Mouse (Mus musculus) hindbrain, embryonic 12.5 days (tissue): ENCODE measurements around the gene Slit1. TPM values are rescaled to one million over a fixed set of nuclear protein-coding genes. Genes with fewer than 3 reads are reported as not detected.

Source experiments
- ATAC-seq: fragments of 200-750 bp; cut with Nextera tagmentation; 2 replicates; pipeline ENCODE4 v1.8.0; 2017; ENCODE audit warnings: moderate TSS enrichment; ENCODE audit not compliant: low FRiP score
- H3K27ac ChIP-seq: fragments of 300-500 bp; sonication (generic); 2 replicates; pipeline ENCODE4 v1.5.1; 2016; ENCODE audit warnings: mild to moderate bottlenecking
- H3K27me3 ChIP-seq: fragments of 300-500 bp; sonication (generic); 2 replicates; pipeline ENCODE4 v1.6.1; 2016; ENCODE audit warnings: mild to moderate bottlenecking
- H3K36me3 ChIP-seq: fragments of 300-500 bp; sonication (generic); 2 replicates; pipeline ENCODE4 v1.6.1; 2016; ENCODE audit warnings: mild to moderate bottlenecking
- H3K4me1 ChIP-seq: fragments of 300-500 bp; sonication (generic); 2 replicates; pipeline ENCODE4 v1.6.1; 2016
- H3K4me2 ChIP-seq: fragments of 300-500 bp; sonication (generic); replicated peaks from 2 replicates; pipeline ENCODE4 v1.6.1; 2016; ENCODE audit warnings: mild to moderate bottlenecking
- H3K4me3 ChIP-seq: fragments of 300-500 bp; sonication (generic); 2 replicates; pipeline ENCODE4 v1.5.1; 2016; ENCODE audit warnings: mild to moderate bottlenecking
- H3K9ac ChIP-seq: fragments of 300-500 bp; sonication (generic); 2 replicates; pipeline ENCODE4 v1.6.1; 2016; ENCODE audit warnings: mild to moderate bottlenecking, moderate library complexity
- H3K9me3 ChIP-seq: fragments of 300-500 bp; sonication (generic); replicated peaks from 2 replicates; pipeline ENCODE4 v1.6.1; 2016; ENCODE audit warnings: mild to moderate bottlenecking
- WGBS: fragments of 180-500 bp; shearing (Covaris S2); methylation state at CpG from one replicate; pipeline ENCODE4 v1.1.7; 2016; 5-methylcytosine and 5-hydroxymethylcytosine counted together
- polyA plus RNA-seq: library from polyadenylated mRNA; unstranded; fragments of >200 nt; fragmentation: Nextera tagmentation; extraction: Ambion mirVana; gene quantifications from 2 replicates; pipeline ENCODE4 v1.2.1, GENCODE M21; 2016

Slit1 gene
- polyA plus RNA-seq, 1 experiment from 2014 or later, result 31.9 TPM

DNA sequence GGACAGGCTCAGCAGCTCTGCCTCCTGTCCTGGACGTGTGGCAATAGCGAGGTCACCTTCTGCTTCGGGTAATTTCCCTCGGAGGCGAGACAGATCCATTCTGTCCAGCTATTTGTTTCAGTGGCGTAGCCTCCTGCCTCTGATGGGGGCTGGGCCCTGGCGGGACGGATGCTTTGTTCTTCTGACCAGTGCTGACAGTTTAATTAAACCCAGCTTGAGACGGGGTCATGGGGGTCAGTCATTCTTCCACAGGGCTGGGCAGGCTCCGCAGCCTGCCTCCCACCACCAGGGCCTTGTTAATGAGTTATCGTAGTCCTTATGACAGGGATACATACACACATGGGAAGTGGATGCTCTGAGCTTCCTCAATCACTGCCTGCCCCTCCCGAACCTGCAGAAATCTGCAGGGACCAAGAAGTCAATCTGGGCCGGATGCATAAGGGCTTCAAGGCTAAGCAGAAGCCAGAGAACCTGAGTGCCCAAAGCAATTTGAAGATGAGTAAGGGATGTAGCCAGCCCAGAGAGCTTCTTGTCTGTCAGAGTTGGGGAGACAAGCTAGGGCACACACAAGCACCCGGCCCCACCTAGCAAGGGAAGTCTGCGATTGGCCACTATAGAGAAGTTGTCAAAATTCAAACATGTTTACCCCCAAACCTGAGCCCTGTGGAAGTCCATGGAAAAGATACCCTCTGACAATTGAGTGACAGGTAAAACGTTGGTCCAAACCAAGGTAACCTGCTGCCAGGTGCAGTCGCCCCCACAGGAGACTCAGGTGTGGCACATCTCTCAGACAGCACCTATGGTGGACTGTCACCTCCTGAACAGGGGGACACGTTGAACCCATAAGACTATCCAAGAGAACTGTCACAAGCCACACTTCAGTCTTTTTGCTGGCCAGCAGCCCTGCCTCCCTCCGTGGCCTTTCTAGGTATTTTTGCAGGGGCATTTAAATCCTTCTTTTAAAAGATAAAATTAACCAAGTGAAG is 26.9 kb downstream of the Slit1 start:
- no peaks in the 10 kb centered on the region for H3K36me3 ChIP-seq
- WGBS, result 17% methylated on average over 19 of the region's 19 CpGs
- peak overlapping the region; percentile 11; the same call in 1 of the 2 replicates for H3K4me2 ChIP-seq
- peaks cover 34% of the 10 kb centered on the region for H3K27me3 ChIP-seq
- peak overlapping the region; percentile 72 for H3K27ac ChIP-seq
- ATAC-seq, result peak; percentile 77
- no peak overlapping the region for H3K4me3 ChIP-seq
- no peak overlapping the region for H3K9ac ChIP-seq
- no peaks in the 10 kb centered on the region for H3K9me3 ChIP-seq
- peaks cover 42% of the 10 kb centered on the region for H3K4me1 ChIP-seq

DNA sequence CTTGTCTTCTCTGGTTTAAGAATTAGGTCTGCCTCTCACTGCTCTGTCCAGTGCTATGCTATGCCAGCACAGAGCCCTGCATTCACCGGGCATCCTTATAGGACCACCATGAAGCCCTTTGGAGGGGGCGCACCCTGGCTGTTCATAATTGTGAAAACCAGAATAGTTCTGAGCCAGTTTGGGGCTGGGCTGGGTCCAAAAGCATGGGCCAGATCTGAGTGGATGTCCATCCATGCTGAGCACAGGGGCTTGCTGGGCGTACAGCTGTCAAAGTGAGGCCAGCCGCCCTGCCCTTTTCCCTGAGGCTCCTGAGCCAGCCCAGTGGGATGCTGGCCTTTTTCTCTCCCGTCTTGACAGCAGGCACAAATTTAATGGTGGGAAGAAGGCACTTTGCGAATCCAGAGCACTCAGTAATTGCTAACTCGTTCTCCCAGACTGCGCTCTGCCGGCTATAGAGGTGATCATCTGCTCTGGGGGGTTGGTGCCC is 29.0 kb downstream of the Slit1 start:
- no peaks in the 10 kb centered on the region for H3K36me3 ChIP-seq
- no peak overlapping the region for H3K27ac ChIP-seq
- no peak for ATAC-seq
- H3K9me3 ChIP-seq, result no peaks in the 10 kb centered on the region
- WGBS, result 34% methylated on average over 9 of the region's 9 CpGs
- H3K27me3 ChIP-seq, result peaks cover 45% of the 10 kb centered on the region
- no peak overlapping the region for H3K4me3 ChIP-seq
- peaks cover 46% of the 10 kb centered on the region for H3K4me1 ChIP-seq
- H3K4me2 ChIP-seq, result no peak overlapping the region
- no peak overlapping the region for H3K9ac ChIP-seq

GRCm38 (mm10) chr19:41712829-41713228 is 30.6 kb downstream of the Slit1 start:
- H3K27ac ChIP-seq, result no peak overlapping the region

DNA sequence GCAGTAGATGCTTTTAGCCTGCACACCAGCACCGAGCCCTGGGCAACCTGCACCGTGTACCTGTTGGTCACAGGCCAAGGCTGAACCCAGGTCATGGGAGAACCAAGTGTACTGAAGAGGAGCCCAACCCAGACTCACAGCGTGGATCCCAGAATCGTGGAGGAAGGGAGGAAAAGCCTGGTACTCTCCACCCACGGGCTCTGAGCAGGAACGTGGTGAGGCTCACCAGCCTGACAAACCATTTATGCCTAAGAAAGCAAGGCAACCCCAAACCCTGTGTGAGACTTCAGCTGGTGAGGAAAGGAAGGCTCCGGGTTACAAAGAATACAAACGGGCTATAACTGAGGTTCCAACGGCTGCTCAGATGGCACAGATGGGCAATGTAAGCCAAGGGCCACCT is 31.8 kb downstream of the Slit1 start:
- Histone ChIP-seq H3K27ac (no peak overlapping the region), H3K27me3 (peaks cover 31% of the 10 kb centered on the region), H3K9me3 (no peaks in the 10 kb centered on the region), H3K4me2 (no peak overlapping the region), H3K4me1 (peaks cover 37% of the 10 kb centered on the region), H3K4me3 (no peak overlapping the region), H3K9ac (no peak overlapping the region), H3K36me3 (no peaks in the 10 kb centered on the region)
- ATAC-seq, result no peak
- WGBS, result 87% methylated on average over 9 of the region's 9 CpGs

More at GRCm38 (mm10) chr19:41712829-41713228, 30.6 kb downstream of the Slit1 start:
- WGBS, result 89% methylated on average over 8 of the region's 8 CpGs
- H3K9me3 ChIP-seq, result no peaks in the 10 kb centered on the region
- no peaks in the 10 kb centered on the region for H3K36me3 ChIP-seq
- H3K9ac ChIP-seq, result no peak overlapping the region
- peaks cover 37% of the 10 kb centered on the region for H3K4me1 ChIP-seq
- H3K27me3 ChIP-seq, result peaks cover 33% of the 10 kb centered on the region
- no peak for ATAC-seq
- H3K4me3 ChIP-seq, result no peak overlapping the region
- no peak overlapping the region for H3K4me2 ChIP-seq

DNA sequence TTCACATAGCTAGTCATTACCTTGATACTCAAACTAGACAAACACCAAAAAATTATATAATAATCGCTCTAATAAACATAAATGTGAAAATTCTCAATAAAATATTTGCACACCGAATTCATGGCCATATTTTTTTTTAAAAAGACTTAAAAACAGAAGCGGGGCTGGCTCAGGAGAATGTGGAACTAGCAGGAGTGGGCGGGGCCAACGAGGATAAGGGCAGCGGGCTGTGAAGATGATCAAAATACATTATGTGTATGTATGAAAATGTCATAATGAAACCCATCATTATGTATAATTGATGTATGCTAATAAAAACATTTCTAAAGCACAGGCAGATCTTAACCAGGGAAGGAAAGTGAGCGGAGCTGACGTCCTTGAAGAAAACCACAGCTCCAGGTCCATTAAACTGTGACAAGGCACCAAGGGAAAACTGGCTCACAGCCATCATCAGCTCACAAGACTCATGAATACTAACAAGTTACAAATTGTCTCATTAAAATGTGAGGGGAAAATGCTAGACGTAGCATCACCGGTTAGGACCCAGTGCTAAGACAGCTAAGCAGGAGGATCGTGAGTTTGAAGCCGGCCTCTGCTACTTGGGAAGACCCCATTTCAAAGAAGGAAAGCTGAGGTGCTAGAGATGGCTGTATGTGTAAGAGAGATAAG is 33.8 kb downstream of the Slit1 start:
- no peak overlapping the region for H3K27ac ChIP-seq
- WGBS, result 73% methylated on average over 12 of the region's 12 CpGs

DNA sequence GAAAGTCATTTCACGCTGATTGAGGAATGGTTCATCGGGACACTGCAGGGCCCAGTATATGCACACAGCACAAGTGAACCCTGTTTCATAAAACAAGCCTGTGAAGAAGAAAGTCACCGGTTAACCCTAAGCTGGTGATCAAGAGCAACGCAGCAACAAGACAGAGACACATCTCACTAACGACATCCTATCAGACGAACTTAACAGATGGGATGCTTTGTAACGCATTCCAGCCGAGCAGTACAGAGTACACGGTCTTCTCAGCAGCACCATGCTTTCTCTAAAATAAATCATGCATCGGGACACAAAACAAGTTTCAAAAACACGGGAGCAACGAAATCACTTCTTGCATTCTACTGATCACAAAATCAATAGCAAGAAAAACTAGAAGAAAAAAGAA is 35.6 kb downstream of the Slit1 start:
- Histone ChIP-seq H3K9ac (no peak overlapping the region), H3K27ac (no peak overlapping the region; the same call in 1 of the 2 replicates), H3K4me2 (no peak overlapping the region), H3K4me1 (peaks cover 38% of the 10 kb centered on the region), H3K27me3 (peaks cover 31% of the 10 kb centered on the region), H3K4me3 (no peak overlapping the region), H3K36me3 (no peaks in the 10 kb centered on the region), H3K9me3 (no peaks in the 10 kb centered on the region)
- no peak for ATAC-seq
- WGBS, result 39% methylated on average over 12 of the region's 12 CpGs

More for the DNA sequence above, 33.8 kb downstream of the Slit1 start:
- Histone ChIP-seq H3K36me3 (no peaks in the 10 kb centered on the region), H3K27me3 (peaks cover 29% of the 10 kb centered on the region), H3K9me3 (no peaks in the 10 kb centered on the region), H3K4me2 (no peak overlapping the region), H3K4me1 (peaks cover 41% of the 10 kb centered on the region), H3K4me3 (no peak overlapping the region), H3K9ac (no peak overlapping the region)
- ATAC-seq, result no peak

DNA sequence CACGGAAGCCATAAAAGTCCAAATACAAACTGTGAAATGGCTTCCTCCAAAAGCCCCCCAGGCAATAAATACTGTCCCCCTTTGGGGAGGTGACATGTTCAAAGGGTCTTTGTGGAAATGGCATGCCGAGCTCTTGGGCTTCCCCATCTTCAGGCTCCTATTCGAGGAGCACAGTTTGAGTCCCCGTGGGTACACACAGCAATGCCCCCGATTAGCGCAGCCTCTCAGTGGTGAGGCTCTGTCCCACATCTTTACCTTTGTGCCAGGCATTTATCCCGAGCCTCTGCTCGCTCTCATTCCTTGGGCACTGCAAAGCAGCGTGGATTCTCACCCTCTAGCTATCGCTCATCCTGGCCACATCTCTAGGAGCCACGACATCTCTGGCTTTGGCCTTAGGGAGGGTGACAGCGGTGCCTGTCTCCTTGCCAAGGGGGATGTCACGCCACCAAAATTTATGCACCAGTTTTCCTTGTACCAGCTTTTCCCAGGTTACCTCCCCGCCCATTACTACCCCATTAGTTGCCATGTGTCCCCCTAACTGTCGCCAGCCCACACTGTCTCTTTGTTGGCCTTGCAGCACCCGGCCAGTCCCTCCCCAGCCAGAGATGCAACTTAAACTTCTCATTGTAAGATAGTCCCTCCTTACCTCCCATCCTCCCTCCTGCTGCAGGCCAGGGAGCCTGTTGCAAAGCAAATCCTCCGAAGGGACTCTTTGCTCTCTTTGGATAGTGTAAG is 37.2 kb downstream of the Slit1 start:
- Histone ChIP-seq H3K36me3 (no peaks in the 10 kb centered on the region), H3K4me2 (no peak overlapping the region), H3K9ac (no peak overlapping the region), H3K4me3 (no peak overlapping the region), H3K9me3 (no peaks in the 10 kb centered on the region), H3K27ac (peak overlapping the region; percentile 76), H3K27me3 (peaks cover 31% of the 10 kb centered on the region), H3K4me1 (peaks cover 38% of the 10 kb centered on the region)
- WGBS, result 51% methylated on average over 17 of the region's 17 CpGs
- ATAC-seq, result 0 out of 2 replicates have a peak, but pooled peaks have one; percentile 14

DNA sequence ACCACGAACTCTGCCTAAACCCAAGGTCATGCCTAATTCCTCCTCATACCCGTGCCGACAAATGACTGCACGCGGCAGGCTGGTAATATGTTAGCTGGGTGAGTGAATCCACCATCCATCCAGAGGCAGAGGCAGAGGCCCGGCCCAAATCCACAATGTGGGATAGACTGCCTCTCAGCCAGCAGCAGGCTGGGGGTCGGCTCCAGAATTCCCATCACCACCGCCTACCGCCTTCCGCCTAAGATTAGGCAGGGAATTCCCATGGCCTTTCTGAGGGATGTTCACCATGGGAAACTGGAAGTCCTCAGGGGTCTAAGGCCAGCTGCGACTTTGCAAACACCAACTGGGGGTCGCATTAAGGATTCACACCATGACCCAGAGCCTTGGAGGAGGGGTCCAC is 38.0 kb downstream of the Slit1 start:
- Histone ChIP-seq H3K36me3 (no peaks in the 10 kb centered on the region), H3K9me3 (no peaks in the 10 kb centered on the region), H3K9ac (peak overlapping the region; percentile 18; the same call in 1 of the 2 replicates), H3K4me1 (peaks cover 42% of the 10 kb centered on the region), H3K27me3 (peaks cover 31% of the 10 kb centered on the region), H3K4me3 (no peak overlapping the region), H3K27ac (peak overlapping the region; percentile 76), H3K4me2 (peak overlapping the region; percentile 15; the same call in 1 of the 2 replicates)
- WGBS, result 23% methylated on average over 12 of the region's 12 CpGs
- ATAC-seq, result peak; percentile 23; the same call in 1 of the 2 replicates

DNA sequence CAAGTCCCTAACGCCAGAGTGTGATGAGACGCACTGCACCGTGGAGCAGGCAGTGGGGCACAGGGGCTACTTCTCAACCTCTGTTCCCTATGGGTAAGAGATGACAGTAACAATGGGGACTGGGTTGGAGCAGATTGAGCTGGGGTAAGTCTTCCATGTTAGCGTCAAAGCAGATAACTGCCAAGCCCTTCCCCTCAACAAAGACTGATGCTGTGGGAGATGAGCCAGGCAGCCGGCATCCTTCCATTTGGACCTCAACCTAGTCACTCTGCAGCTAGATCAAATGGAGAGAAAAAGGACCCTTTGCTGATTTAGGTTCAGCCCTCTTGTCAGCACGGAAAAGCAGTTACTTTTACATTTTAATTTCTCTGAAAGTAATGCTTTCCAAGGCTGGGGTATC is 40.8 kb downstream of the Slit1 start:
- Histone ChIP-seq H3K4me2 (no peak overlapping the region), H3K4me3 (no peak overlapping the region), H3K4me1 (peaks cover 62% of the 10 kb centered on the region), H3K27me3 (peaks cover 34% of the 10 kb centered on the region), H3K36me3 (no peaks in the 10 kb centered on the region), H3K9me3 (no peaks in the 10 kb centered on the region), H3K27ac (no peak overlapping the region), H3K9ac (no peak overlapping the region)
- no peak for ATAC-seq
- WGBS, result 67% methylated on average over 6 of the region's 6 CpGs

DNA sequence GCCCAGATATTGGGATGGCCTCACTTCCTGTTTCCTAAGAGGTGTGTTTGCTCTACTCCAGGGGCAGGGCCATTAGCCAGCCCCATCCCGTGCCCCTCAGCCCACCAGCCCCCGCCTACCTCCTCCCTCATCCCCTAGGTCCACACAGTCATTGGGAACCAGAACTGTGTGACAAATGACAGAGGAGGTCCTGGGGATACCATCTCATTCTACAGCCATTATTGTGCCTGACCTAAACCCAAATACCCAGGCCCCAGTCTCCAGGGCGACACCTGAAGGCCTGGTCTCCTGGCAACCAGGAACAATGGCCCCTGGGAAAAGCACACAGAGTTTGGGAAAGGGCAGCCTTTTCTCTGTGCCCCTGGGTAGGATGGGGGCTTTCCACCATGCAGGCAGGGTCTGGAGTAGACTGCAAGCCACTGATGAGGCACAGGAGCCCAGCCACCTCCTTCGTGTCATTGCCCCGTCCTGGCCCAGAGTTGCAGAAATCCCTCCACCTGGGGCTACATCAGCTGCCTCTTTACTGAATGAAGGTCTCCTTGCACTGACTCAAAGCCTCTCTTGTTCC is 44.5 kb downstream of the Slit1 start:
- peaks cover 63% of the 10 kb centered on the region for H3K4me1 ChIP-seq
- H3K27ac ChIP-seq, result peak overlapping the region; percentile 70
- H3K27me3 ChIP-seq, result peaks cover 45% of the 10 kb centered on the region
- no peak overlapping the region for H3K4me2 ChIP-seq
- peak; percentile 61 for ATAC-seq
- WGBS, result 31% methylated on average over 5 of the region's 5 CpGs
- H3K4me3 ChIP-seq, result no peak overlapping the region
- H3K36me3 ChIP-seq, result no peaks in the 10 kb centered on the region
- H3K9me3 ChIP-seq, result no peaks in the 10 kb centered on the region
- no peak overlapping the region for H3K9ac ChIP-seq

DNA sequence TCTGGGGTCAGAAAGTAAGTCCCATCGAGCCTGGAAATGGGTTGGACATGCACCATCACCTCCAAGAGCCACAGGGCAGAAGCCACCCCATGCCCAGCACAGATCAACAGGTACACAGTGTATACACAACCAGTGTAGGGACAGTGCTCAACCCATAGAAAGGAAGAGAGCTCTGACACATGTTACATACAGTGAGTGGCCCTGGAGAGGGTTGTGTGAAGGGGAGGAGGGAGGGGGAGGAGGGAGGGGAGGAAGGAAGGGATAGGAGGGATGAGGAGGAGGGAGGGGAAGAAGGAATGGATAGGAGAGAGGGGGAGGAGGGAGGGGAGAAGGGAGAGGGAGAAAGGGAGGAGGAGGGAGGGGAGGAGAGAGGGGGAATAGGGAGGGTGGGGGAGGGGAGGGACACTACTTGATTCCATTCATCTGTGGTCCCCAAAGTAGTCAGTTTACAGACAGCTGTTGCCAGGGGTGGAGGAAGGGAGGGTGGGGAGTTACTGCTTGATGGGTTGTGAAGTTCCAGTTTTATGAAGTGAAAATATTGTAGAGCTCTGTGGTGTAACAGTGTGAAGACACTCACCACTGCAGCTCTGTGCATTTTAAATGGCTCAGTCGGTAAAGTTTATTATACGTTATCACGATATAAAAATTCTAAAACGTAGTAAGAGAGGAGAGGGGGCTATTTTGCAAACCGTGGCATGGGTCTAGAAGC is 45.5 kb downstream of the Slit1 start:
- no peaks in the 10 kb centered on the region for H3K36me3 ChIP-seq
- peak overlapping the region; percentile 58 for H3K27ac ChIP-seq
- no peak overlapping the region for H3K9ac ChIP-seq
- peak; percentile 48 for ATAC-seq
- no peak overlapping the region for H3K4me3 ChIP-seq
- H3K9me3 ChIP-seq, result no peaks in the 10 kb centered on the region
- no peak overlapping the region for H3K4me2 ChIP-seq
- H3K4me1 ChIP-seq, result peaks cover 71% of the 10 kb centered on the region
- WGBS, result 52% methylated on average over 6 of the region's 6 CpGs
- H3K27me3 ChIP-seq, result peaks cover 42% of the 10 kb centered on the region
